Mouse (Mus musculus): Measurements from ENCODE around the gene Ptbp1. TPM values are rescaled to one million over a fixed set of nuclear protein-coding genes. Genes with fewer than 3 reads are reported as not detected.
"Not testable (repeated sequence)": the region's sequence is repeated elsewhere in the genome, so short reads cannot be mapped to it uniquely, and the experiment has no call there.

Ptbp1 gene
- total RNA-seq, 2 experiments from 2014 or later, result 44.0 to 66.0 TPM

DNA sequence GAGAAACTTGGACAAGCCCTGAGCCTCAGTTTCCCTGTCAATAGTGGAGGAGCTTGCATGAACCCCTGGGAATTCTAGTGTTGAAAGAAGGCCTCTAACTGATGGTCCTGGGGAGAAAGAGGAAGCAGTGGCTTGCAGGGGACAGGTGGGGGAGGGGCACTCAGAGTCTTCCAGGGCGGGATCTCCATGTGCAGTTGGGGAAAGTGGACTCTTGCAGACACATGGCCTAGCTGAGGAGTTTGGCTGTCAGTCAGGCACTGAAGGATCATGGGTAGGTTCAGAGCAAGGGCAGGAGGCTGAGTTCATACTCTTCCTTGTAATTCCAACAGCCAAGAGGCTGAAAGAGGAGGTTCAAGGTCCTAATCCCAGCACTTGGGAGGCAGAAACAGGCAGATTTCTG lies 22.9 kb downstream of the Ptbp1 start:
- DNase-seq (ENCODE audit: extremely low spot score in 1 of 2, low spot score in 1 of 2), result no peak

DNA sequence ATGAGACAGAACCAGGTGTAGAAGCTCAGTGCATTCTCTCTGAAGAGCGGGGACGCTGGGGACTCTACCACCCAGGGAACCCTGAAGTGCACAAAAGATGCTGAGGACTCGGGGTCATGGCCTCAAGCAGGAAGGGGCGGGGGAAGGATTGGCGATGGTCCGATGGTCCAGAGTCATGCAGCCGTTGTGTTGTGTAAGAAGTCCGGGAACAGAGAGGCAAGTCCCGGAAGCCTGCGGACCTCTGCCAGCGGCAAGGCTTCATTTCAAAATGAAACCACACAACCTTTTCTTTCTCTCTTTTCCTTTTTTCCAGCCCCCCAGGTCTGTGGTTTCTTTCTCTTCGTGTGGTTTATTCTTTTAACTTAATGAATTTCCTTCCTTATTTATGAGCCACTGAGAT lies 23.5 kb downstream of the Ptbp1 start:
- no peak for DNase-seq (ENCODE audit: extremely low spot score in 1 of 2, low spot score in 1 of 2)

DNA sequence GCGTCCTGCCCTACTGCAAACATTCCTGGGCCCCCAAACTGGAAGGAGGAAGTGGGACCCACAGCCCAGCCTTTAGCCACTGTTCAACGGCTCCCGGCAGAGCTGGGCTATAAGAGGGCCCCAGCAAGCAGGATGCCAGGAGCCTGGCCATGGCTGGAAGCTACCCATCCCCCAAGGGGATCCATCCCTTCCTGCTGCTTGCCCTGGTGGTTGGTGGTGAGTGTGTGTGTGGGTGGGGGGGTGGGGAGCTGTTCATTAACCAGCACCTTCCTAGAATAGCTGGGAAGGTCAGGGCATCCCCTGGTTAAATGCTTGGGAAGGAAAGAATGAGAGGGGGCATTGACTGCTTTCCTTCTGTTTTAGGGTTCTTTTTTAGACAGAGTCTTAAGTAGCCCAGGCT lies 25.3 kb downstream of the Ptbp1 start:
- DNase-seq (ENCODE audit: extremely low spot score in 1 of 2, low spot score in 1 of 2), result no peak

DNA sequence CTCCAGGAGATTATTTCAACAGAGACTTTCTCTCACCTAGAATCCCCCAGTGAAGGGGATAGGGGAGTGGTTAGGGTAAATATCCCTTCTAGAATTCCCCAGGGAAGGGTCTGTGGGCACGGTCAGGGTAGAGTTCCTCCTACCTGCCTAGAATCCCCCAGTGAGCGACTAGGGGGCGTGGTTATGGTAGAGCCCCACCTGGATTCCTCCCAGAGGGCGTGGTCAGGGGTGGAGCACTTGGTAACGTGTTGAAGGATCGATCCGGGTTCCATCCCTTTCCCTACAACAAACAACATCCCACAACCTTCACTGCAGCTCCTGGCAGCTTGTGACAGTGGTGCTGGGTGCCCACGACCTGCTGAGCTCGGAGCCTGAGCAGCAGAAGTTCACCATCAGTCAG lies 26.5 kb downstream of the Ptbp1 start:
- DNase-seq (ENCODE audit: extremely low spot score in 1 of 2, low spot score in 1 of 2), result no peak

DNA sequence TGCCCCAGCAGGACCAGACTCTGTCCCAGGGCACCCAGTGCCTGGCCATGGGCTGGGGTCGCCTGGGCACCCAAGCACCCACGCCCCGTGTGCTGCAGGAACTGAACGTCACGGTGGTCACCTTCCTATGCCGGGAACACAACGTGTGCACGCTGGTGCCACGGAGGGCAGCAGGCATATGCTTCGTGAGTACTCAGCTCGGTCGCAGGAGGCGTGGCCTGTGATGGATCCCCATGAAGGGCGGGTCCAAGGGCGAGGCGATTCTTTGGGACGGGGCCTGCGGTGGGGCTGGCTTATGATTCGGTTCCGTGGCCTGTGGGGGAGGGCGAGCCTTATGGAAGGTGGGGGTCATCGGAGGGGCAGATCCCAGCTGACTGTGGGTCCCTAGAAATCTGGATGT lies 27.8 kb downstream of the Ptbp1 start:
- no peak for DNase-seq (ENCODE audit: extremely low spot score in 1 of 2, low spot score in 1 of 2)

DNA sequence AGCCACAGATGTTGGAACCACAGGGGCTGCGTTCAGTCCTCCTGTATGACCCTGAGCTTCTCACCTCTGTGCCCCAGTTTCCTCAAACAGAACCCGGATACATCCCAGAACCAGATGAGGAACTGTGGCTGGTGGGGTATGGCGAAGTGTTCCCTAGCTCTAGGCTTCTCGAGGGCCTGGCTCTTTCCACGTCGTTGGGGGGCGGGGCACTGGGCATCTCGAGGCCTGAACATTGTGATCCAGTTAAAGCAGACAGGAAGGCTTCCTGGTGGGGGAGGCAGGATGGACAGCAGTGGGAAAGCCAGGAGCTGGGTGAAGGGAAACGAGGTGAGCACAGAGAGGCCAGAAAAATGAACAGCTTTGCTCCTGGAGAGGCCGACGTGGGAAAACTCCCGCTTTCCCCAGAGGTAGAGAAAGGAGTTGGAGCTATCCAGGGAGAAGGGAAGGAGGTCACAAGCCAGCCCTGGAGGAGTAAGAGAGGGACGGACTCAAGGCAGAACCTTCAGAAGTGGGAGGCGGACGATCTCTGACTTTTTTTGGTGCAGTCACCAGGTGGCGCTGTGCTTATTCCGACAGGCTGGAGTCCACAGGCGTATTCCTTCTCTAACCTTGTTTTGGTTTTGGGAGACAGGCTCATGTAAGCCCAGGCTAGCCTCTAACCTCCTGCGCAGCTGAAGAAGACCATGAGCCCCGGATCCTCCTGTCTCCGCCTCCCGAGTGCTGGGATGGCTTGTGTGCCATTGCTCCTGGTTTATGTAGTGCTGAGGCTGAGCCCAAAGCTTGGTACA lies 29.3 kb downstream of the Ptbp1 start:
- DNase-seq (ENCODE audit: extremely low spot score in 1 of 2, low spot score in 1 of 2), result peak; percentile 59 to 88

- no peak for DNase-seq (ENCODE audit: extremely low spot score in 1 of 2, low spot score in 1 of 2)
Measured at GRCm38 (mm10) chr10:79884446-79884845, 30.2 kb downstream of the Ptbp1 start.

DNA sequence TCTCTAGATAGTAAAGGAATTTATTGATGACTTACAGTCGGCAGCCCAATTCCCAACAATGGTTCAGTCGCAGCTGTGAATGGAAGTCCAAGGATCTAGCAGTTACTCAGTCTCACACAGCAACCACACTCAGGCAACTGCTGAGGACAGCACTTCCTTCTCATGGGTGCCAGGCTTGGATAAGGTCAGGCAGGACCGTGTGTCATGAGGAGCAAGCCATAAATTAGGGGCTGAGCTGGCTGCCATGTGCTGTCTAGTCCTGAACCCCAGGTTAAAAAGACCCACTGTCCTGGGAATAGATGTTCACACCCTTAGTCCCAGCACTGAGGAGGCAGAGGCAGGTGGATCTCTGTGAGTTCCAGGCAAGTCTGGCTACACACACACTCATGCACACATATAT lies 30.7 kb downstream of the Ptbp1 start:
- not testable (repeated sequence) for DNase-seq (ENCODE audit: extremely low spot score in 1 of 2, low spot score in 1 of 2)

DNA sequence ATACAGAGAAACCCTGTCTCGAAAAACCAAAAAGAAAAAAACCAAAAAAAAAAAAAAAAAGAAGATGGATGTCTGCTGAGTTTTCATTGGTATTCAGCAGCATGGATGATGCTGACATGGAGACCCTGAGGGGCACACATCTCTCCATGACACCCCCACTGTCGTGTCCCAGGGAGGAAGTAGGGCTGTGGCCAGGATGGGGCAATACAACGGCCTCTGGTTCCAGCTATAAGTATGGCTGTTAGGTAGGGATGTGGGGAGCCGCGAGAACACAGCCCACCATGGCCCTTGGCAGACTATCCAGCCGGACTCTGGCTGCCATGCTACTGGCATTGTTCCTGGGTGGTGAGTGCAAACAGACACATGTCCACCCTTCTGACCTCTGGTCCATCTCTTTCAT lies 31.8 kb downstream of the Ptbp1 start, which contains the start of gene Elane:
Elane (plus strand) TSS at position 194 of the 400 bp plus-strand sequence.
- DNase-seq (ENCODE audit: extremely low spot score in 1 of 2, low spot score in 1 of 2), result no peak

DNA sequence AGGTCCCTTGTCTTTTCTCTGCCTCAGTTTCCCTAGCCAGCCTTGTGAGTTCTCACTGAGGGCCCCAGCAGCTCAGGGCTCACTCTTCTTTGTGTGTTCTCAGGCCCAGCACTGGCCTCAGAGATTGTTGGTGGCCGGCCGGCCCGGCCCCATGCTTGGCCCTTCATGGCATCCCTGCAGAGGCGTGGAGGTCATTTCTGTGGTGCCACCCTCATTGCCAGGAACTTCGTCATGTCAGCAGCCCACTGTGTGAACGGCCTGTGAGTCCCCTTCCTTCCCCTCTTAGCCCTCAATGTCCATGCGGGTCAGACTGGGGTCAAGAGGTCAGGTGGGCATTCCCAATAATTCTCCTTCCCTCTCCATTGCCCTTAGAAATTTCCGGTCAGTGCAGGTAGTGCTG lies 32.4 kb downstream of the Ptbp1 start:
- no peak for DNase-seq (ENCODE audit: extremely low spot score in 1 of 2, low spot score in 1 of 2)

DNA sequence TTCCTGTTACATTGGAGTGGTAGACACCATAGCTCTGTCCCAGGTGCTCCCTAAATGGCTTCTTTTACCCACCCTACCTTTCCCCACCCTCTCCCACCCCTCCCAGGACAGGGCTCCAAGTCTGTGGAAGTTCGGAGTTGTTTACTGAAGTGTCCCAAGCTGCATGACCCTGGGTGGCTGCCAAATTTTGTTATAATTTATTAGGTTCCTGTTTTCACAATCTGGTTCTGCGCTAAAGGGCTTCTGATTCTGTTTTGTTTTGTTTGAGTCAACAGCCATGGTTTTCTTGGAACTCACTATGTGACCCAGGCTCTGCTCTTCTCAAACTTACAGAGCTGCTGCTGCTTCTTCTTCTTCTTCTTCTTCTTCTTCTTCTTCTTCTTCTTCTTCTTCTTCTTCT lies 35.2 kb downstream of the Ptbp1 start:
- no peak for DNase-seq (ENCODE audit: extremely low spot score in 1 of 2, low spot score in 1 of 2)

GRCm38 (mm10) chr10:79890670-79891069 lies 36.4 kb downstream of the Ptbp1 start, which contains the start of gene Cfd:
TSS of gene Cfd (plus strand) at chr10:79890853.
- DNase-seq (ENCODE audit: extremely low spot score in 1 of 2, low spot score in 1 of 2), result no peak

DNA sequence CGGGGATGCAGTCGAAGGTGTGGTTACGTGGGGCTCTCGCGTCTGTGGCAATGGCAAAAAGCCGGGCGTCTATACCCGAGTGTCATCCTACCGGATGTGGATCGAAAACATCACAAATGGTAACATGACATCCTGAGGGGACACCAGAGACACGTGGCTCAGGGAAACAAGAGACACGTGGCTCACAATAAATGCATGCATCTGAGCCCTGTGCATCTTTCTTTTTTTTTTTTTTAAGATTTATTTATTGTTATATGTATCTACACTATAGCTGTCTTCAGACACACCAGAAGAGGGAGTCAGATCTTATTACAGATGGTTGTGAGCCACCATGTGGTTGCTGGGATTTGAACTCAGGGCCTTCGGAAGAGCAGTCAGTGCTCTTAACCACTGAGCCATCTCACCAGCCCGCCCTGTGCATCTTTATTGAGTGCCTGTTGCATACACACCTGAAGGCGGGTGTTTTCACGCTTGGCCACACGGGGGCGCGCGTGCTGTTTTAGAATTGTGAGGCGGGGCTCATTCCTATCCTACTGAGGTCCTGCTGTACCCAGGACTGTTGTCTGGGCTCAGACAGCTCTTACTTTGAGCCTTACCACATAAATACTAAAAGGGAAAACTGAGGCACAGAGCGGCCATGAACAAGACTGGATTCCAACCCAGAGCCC lies 38.4 kb downstream of the Ptbp1 start:
- peak; percentile 58 to 88 for DNase-seq (ENCODE audit: extremely low spot score in 1 of 2, low spot score in 1 of 2)

- DNase-seq (ENCODE audit: extremely low spot score in 1 of 2, low spot score in 1 of 2), result no peak
Measured at GRCm38 (mm10) chr10:79896306-79896705, 42.1 kb downstream of the Ptbp1 start.

DNA sequence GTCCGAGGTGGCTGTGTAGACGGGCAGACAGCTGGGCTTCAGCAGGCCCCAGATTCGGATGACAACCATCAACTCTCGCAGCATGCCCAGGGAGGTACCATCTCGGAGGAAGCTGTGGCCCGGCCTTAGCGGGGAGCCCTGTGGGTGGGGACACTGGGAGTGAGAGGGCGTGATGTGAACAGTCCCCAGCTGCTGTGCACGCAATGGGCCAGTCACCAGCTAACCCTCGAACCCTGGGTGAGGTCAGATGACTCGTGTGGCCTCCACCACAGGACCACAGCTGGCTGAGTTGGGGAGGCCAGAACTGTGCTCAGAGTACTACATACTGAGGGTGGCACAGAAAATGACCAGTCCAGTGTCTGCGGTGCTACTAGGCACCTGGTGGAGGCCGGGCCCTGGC lies 42.6 kb downstream of the Ptbp1 start:
- DNase-seq (ENCODE audit: extremely low spot score in 1 of 2, low spot score in 1 of 2), result no peak

DNA sequence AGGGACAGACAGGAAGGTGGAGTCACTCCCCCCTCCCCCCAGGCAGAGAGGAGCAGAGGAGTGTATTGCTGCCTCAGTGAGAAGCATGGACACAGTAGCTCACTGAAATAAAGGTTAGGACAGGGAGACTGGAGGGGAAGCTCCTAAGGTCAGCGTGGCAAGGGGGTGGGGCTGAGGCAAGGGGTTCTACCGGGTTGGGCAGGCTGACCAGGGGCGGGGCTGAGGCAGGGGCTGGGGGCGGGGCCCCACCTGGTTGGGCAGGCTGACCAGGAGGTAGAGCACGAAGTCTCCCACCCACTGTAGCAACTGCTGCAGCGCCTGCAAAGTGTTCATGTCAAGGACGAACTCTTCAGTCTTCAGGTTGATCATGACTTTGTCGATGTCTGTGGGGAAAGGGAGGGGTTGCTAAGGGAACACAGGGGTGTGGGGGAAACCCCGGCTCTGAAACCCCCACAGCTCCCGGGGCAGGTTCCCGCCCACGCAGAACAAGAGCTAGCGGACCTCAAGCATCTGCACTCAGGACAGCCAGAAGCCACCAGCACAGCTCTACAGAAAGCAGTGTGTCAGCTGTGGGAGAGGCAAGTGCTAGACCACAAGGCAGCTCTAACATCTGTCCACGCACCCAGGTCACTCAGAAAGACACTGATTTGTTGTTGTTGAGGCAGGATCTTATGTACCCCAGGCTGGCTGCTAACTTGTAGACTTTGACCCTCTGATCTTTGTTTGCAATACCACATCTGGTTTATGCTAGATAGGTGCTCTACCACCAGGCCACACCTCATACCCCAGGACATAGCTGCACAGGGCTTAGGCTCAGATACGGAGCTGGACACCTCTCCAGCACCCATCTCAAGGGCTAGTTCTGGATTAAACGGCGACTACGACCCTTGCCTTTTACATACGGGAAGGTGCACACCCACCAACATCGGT lies 43.4 kb downstream of the Ptbp1 start:
- DNase-seq (ENCODE audit: extremely low spot score in 1 of 2, low spot score in 1 of 2), result no peak

- DNase-seq (ENCODE audit: extremely low spot score in 1 of 2, low spot score in 1 of 2), result peak; percentile 34 to 46
Measured at GRCm38 (mm10) chr10:79900951-79901410, 46.8 kb downstream of the Ptbp1 start.

GRCm38 (mm10) chr10:79906712-79907111 lies 52.5 kb downstream of the Ptbp1 start:
- DNase-seq (ENCODE audit: extremely low spot score in 1 of 2, low spot score in 1 of 2), result no peak

GRCm38 (mm10) chr10:79907415-79907814 lies 53.2 kb downstream of the Ptbp1 start:
- no peak for DNase-seq (ENCODE audit: extremely low spot score in 1 of 2, low spot score in 1 of 2)

DNA sequence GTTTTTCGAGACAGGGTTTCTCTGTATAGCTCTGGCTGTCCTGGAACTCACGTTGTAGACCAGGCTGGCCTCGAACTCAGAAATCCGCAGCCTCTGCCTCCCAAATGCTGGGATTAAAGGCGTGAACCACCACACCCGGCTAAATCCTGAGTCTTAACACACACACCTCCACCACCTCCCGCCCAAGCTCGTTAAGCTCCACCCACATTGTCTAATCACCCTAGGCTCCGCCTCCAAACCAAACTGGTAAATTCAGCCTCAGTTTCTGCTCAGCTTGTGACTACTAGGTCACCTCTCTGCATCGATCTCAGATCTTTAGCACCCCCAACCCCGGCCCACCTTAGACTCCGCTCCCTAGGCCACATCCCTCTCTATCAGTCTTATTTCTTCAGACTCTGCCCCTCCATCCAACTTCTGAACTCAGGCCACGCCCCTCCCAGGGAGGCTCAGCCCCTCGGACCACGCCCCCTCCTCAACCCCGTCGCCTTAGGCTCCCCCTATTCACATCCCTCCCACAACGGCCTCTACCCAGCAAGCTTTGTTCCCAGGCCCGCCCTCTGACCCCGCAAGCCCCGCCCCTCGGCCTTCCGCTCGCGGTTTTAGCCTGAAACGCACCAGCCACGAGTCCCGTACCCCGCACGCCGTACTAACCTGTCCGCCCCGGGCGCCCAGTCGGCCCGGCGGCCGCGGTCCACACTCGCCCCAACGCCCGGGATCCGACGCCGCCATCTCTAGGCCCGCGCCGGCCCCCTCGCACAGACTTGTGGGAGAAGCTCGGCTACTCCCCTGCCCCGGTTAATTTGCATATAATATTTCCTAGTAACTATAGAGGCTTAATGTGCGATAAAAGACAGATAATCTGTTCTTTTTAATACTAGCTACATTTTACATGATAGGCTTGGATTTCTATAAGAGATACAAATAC lies 54.2 kb downstream of the Ptbp1 start, which contains the start of gene Med16:
Med16 (minus strand) TSS at position 757 of the 925 bp plus-strand sequence.
- peak; percentile 83 to 97 for DNase-seq (ENCODE audit: extremely low spot score in 1 of 2, low spot score in 1 of 2)

Data from layer of hippocampus, postnatal 25 days (tissue).